Mouse (Mus musculus) MEL (cell line): ENCODE measurements around the gene Cpsf2. TPM values are rescaled to one million over a fixed set of nuclear protein-coding genes. Genes with fewer than 3 reads are reported as not detected.

Experiments used
- DNase-seq: peaks from one replicate; pipeline ENCODE4 v3.0.0; 2011; ENCODE audit warnings: low read depth, low spot score
- H3K27ac ChIP-seq: 2 replicates; pipeline ENCODE4 v1.5.1; 2012; ENCODE audit warnings: low read depth, mild to moderate bottlenecking, control low read depth, low read length, moderate library complexity; ENCODE audit not compliant: control insufficient read depth
- H3K27me3 ChIP-seq, 2 experiments: fragments of 150-350 bp in 1 of 2; sonication (generic) in 1 of 2; 2 replicates each; pipeline ENCODE4 v1.6.1; 2012; ENCODE audit warnings: low read length in 2 of 2, mild to moderate bottlenecking in 2 of 2, improper control_type of control experiment in 1 of 2, moderate library complexity in 1 of 2; ENCODE audit not compliant: insufficient read depth in 2 of 2, control insufficient read depth in 1 of 2
- H3K36me3 ChIP-seq, 2 experiments: 2 replicates each; pipeline ENCODE4 v1.6.1; 2012 to 2014; ENCODE audit warnings: low read length in 2 of 2, improper control_type of control experiment in 1 of 2, inconsistent platforms in 1 of 2, mild to moderate bottlenecking in 1 of 2; ENCODE audit not compliant: insufficient read depth in 2 of 2, control insufficient read depth in 1 of 2
- H3K4me1 ChIP-seq, 2 experiments: fragments of 150-350 bp in 1 of 2; sonication (generic) in 1 of 2; 2 replicates each; pipeline ENCODE4 v1.6.1; 2012; ENCODE audit warnings: low read length in 2 of 2, improper control_type of control experiment in 1 of 2, mild to moderate bottlenecking in 1 of 2; ENCODE audit not compliant: insufficient read depth in 2 of 2, control insufficient read depth in 1 of 2
- H3K4me3 ChIP-seq, 2 experiments: fragments of 150-350 bp in 1 of 2; sonication (generic) in 1 of 2; 2 replicates each; pipeline ENCODE4 v1.5.1; 2012; ENCODE audit warnings: low read depth in 2 of 2, low read length in 2 of 2, mild to moderate bottlenecking in 2 of 2, moderate library complexity in 2 of 2, control low read depth in 1 of 2, improper control_type of control experiment in 1 of 2; ENCODE audit not compliant: control insufficient read depth in 1 of 2, insufficient read depth in 1 of 2
- H3K79me2 ChIP-seq: 2 replicates; pipeline ENCODE4 v1.6.1; 2012; ENCODE audit warnings: mild to moderate bottlenecking, low read length, moderate library complexity; ENCODE audit not compliant: control insufficient read depth, poor library complexity, insufficient read depth
- H3K9ac ChIP-seq: 2 replicates; pipeline ENCODE4 v1.6.1; 2012; ENCODE audit warnings: low read depth, mild to moderate bottlenecking, control low read depth, low read length, moderate library complexity; ENCODE audit not compliant: control insufficient read depth, poor library complexity, severe bottlenecking
- H3K9me3 ChIP-seq: fragments of 150-350 bp; sonication (generic); replicated peaks from 2 replicates; pipeline ENCODE4 v1.6.1; 2012; ENCODE audit warnings: mild to moderate bottlenecking, low read length, improper control_type of control experiment, moderate library complexity; ENCODE audit not compliant: insufficient read depth
- CTCF ChIP-seq, 3 experiments: IDR thresholded peaks in 2 of 3; conservative IDR thresholded peaks in 1 of 3; 2 replicates each; pipeline ENCODE4 v1.5.1; 2011 to 2012; ENCODE audit warnings: low read length in 3 of 3, low read depth in 2 of 3, mild to moderate bottlenecking in 2 of 3, improper control_type of control experiment in 1 of 3, inconsistent platforms in 1 of 3, mixed read lengths in 1 of 3, moderate library complexity in 1 of 3; ENCODE audit not compliant: control insufficient read depth in 1 of 3, insufficient read depth in 1 of 3, poor library complexity in 1 of 3, severe bottlenecking in 1 of 3
- EP300 ChIP-seq, 2 experiments: IDR thresholded peaks; 2 replicates each; pipeline ENCODE4 v1.6.1; 2011; ENCODE audit warnings: improper control_type of control experiment in 2 of 2, low read length in 2 of 2, low read depth in 1 of 2, mild to moderate bottlenecking in 1 of 2
- ETS1 ChIP-seq: IDR thresholded peaks from 2 replicates; pipeline ENCODE4 v1.6.1; 2012; ENCODE audit warnings: low read depth, mild to moderate bottlenecking, inconsistent platforms, low read length, improper control_type of control experiment, moderate library complexity
- JUND ChIP-seq: IDR thresholded peaks from 2 replicates; pipeline ENCODE4 v1.6.1; 2011; ENCODE audit warnings: low read depth, mild to moderate bottlenecking, improper control_type of control experiment, low read length
- KAT2A ChIP-seq: conservative IDR thresholded peaks from 2 replicates; pipeline ENCODE4 v1.6.1; 2012; ENCODE audit warnings: low read depth, low read length, improper control_type of control experiment, inconsistent platforms
- MAX ChIP-seq: IDR thresholded peaks from 2 replicates; pipeline ENCODE4 v1.6.1; 2011; ENCODE audit warnings: low read length, improper control_type of control experiment
- MXI1 ChIP-seq: IDR thresholded peaks from 2 replicates; pipeline ENCODE4 v1.6.1; 2011; ENCODE audit warnings: mild to moderate bottlenecking, low read depth, low read length, improper control_type of control experiment
- MYB ChIP-seq: IDR thresholded peaks from 2 replicates; pipeline ENCODE4 v1.6.1; 2011; ENCODE audit warnings: mild to moderate bottlenecking, low read depth, low read length, improper control_type of control experiment
- RAD21 ChIP-seq: IDR thresholded peaks from 2 replicates; pipeline ENCODE4 v1.6.1; 2011; ENCODE audit warnings: mild to moderate bottlenecking, low read depth, low read length, improper control_type of control experiment
- SIN3A ChIP-seq: IDR thresholded peaks from 2 replicates; pipeline ENCODE4 v1.6.1; 2012; ENCODE audit warnings: low read length, improper control_type of control experiment, inconsistent platforms
- TAL1 ChIP-seq: IDR thresholded peaks from 2 replicates; pipeline ENCODE4 v1.6.1; 2012; ENCODE audit warnings: mild to moderate bottlenecking, inconsistent platforms, low read length, moderate library complexity, mixed read lengths
- TBP ChIP-seq: IDR thresholded peaks from 2 replicates; pipeline ENCODE4 v1.8.0; 2011; ENCODE audit warnings: low read depth, low read length, improper control_type of control experiment
- UBTF ChIP-seq: IDR thresholded peaks from 2 replicates; pipeline ENCODE4 v1.6.1; 2012; ENCODE audit warnings: low read depth, mild to moderate bottlenecking, inconsistent platforms, low read length, improper control_type of control experiment, moderate library complexity, borderline replicate concordance; ENCODE audit not compliant: insufficient read depth
- USF1 ChIP-seq: IDR thresholded peaks from 2 replicates; pipeline ENCODE4 v1.6.1; 2014; ENCODE audit warnings: low read depth, mild to moderate bottlenecking, inconsistent platforms, low read length, improper control_type of control experiment, moderate library complexity
- ZC3H11A ChIP-seq: IDR thresholded peaks from 2 replicates; pipeline ENCODE4 v1.6.1; 2012; ENCODE audit warnings: low read depth, mild to moderate bottlenecking, inconsistent platforms, low read length, improper control_type of control experiment
- ZKSCAN1 ChIP-seq: IDR thresholded peaks from 2 replicates; pipeline ENCODE4 v1.6.1; 2012; ENCODE audit warnings: low read depth, mild to moderate bottlenecking, inconsistent platforms, low read length, improper control_type of control experiment, moderate library complexity
- ZMIZ1 ChIP-seq: IDR thresholded peaks from 2 replicates; pipeline ENCODE4 v1.6.1; 2012; ENCODE audit warnings: low read depth, mild to moderate bottlenecking, inconsistent platforms, low read length, improper control_type of control experiment, moderate library complexity
- polyA plus RNA-seq, 2 experiments: library from polyadenylated mRNA; stranded (reverse) in 1 of 2; unstranded in 1 of 2; fragments of >175 nt in 1 of 2; fragments of >200 nt in 1 of 2; gene quantifications; 2 replicates each; pipeline versions ENCODE4 v1.2.1 to v1.2.4; 2012; ENCODE audit warnings: low replicate concordance in 2 of 2, low read depth in 1 of 2; ENCODE audit not compliant: insufficient read length in 2 of 2, insufficient read depth in 1 of 2, missing spikeins in 1 of 2
- total RNA-seq: library from RNA; depleted of rRNA; stranded (reverse); fragments of 300-350 nt; gene quantifications from 2 replicates; pipeline ENCODE4 v1.2.3, GENCODE M21; 2012

Cpsf2 gene
- total and polyA plus RNA-seq, 3 experiments = 52.1 to 109 (median 56.9) TPM

- TF ChIP-seq EP300 (IDR thresholded peaks at IDR 0.05; ENCODE audit: low read depth in 1 of 2, low read length in 2 of 2) (no peak), UBTF (no peak), SIN3A (peak; percentile 58; the same call in 1 of the 2 replicates), JUND (peak; percentile 91)
- TF ChIP-seq, all 39 proteins: peak for 2
- H3K9ac ChIP-seq = peak overlapping the region; percentile 96
- H3K4me3 ChIP-seq = peak overlapping the region; percentile 79 to 92
- H3K27me3 ChIP-seq = no peaks in the 10 kb centered on the region
- peak overlapping the region; percentile 100 for H3K27ac ChIP-seq
- H3K36me3 ChIP-seq = peaks cover 0 to 46% of the 10 kb centered on the region in 2 experiments; a peak in 2 of 4 replicates
- peaks cover 4 to 32% of the 10 kb centered on the region in 2 experiments; a peak in 3 of 4 replicates for H3K4me1 ChIP-seq
- peak; percentile 38 for DNase-seq
- peaks cover 64% of the 10 kb centered on the region for H3K79me2 ChIP-seq
- H3K9me3 ChIP-seq = no peaks in the 10 kb centered on the region
Observed at GRCm38 (mm10) chr12:101974571-101974970, 1.2 kb upstream of the Cpsf2 start.

GRCm38 (mm10) chr12:101975167-101975600 lies 604 bp upstream of the Cpsf2 start:
- H3K79me2 ChIP-seq = peaks cover 63% of the 10 kb centered on the region
- H3K27ac ChIP-seq = peak overlapping the region; percentile 100
- H3K9me3 ChIP-seq = no peaks in the 10 kb centered on the region
- H3K4me1 ChIP-seq = peaks cover 8 to 36% of the 10 kb centered on the region in 2 experiments
- no peak for DNase-seq
- H3K27me3 ChIP-seq = no peaks in the 10 kb centered on the region
- TF ChIP-seq ZKSCAN1 (no peak), ETS1 (no peak), RAD21 (no peak), MYB (no peak), USF1 (no peak), TBP (peak; percentile 31; the same call in 1 of the 2 replicates), MAX (0 out of 2 replicates have a peak, but pooled peaks have one; percentile 45), EP300 (IDR thresholded peaks at IDR 0.05; ENCODE audit: low read depth in 1 of 2, low read length in 2 of 2) (no peak), JUND (no peak), KAT2A (no peak), ZMIZ1 (no peak), TAL1 (no peak), MXI1 (peak; percentile 66; the same call in 1 of the 2 replicates), ZC3H11A (no peak), CTCF (IDR thresholded peaks at IDR 0.05 in 2 of 3, conservative IDR thresholded peaks at IDR 0.05 in 1 of 3; ENCODE audit: control insufficient read depth in 1 of 3, insufficient read depth in 1 of 3, low read depth in 2 of 3, low read length in 3 of 3, poor library complexity in 1 of 3, severe bottlenecking in 1 of 3) (no peak)
- H3K36me3 ChIP-seq = peaks cover 0 to 50% of the 10 kb centered on the region in 2 experiments; a peak in 2 of 4 replicates
- H3K4me3 ChIP-seq = peak overlapping the region; percentile 79 to 92
- H3K9ac ChIP-seq = peak overlapping the region; percentile 96
